Mouse (Mus musculus) cerebellum, postnatal 14 days (tissue): Measurements from ENCODE around the gene Nmnat2.

Experiments used
- DNase-seq, 2 experiments: peaks; one replicate each; pipeline ENCODE4 v3.0.0; 2021; ENCODE audit warnings: mixed read lengths in 2 of 2

Nmnat2 gene

GRCm38 (mm10) chr1:153021034-153021638 lies 66.3 kb downstream of the Nmnat2 start:
- DNase-seq: no peak

GRCm38 (mm10) chr1:153023018-153023417 lies 68.2 kb downstream of the Nmnat2 start:
- no peak for DNase-seq

GRCm38 (mm10) chr1:153023875-153024274 lies 69.1 kb downstream of the Nmnat2 start:
- DNase-seq: no peak

GRCm38 (mm10) chr1:153024453-153024852 lies 69.7 kb downstream of the Nmnat2 start:
- no peak for DNase-seq

- no peak for DNase-seq
Measured at GRCm38 (mm10) chr1:153031345-153031744, 76.6 kb downstream of the Nmnat2 start.

- no peak for DNase-seq
Measured at GRCm38 (mm10) chr1:153031954-153032353, 77.2 kb downstream of the Nmnat2 start.

- no peak for DNase-seq
Measured at GRCm38 (mm10) chr1:153033145-153033908, 78.5 kb downstream of the Nmnat2 start.

- no peak for DNase-seq
Measured at GRCm38 (mm10) chr1:153034064-153034463, 79.3 kb downstream of the Nmnat2 start.

- peak; percentile 87 to 89 for DNase-seq
Measured at GRCm38 (mm10) chr1:153035328-153035944, 80.6 kb downstream of the Nmnat2 start.

GRCm38 (mm10) chr1:153037353-153038345 lies 82.9 kb downstream of the Nmnat2 start:
- no peak for DNase-seq

- peak; percentile 45 to 54 for DNase-seq
Measured at GRCm38 (mm10) chr1:153040091-153040490, 85.3 kb downstream of the Nmnat2 start.

GRCm38 (mm10) chr1:153041046-153041445 lies 86.3 kb downstream of the Nmnat2 start:
- DNase-seq: no peak

- no peak for DNase-seq
Measured at GRCm38 (mm10) chr1:153042318-153042717, 87.5 kb downstream of the Nmnat2 start.

- no peak for DNase-seq
Measured at GRCm38 (mm10) chr1:153043332-153043731, 88.5 kb downstream of the Nmnat2 start.

- DNase-seq: peak; percentile 68 to 77
Measured at GRCm38 (mm10) chr1:153045368-153045767, 90.6 kb downstream of the Nmnat2 start.

- DNase-seq: peak; percentile 60 to 68
Measured at GRCm38 (mm10) chr1:153048147-153048878, 93.5 kb downstream of the Nmnat2 start.

GRCm38 (mm10) chr1:153049451-153049850 lies 94.7 kb downstream of the Nmnat2 start:
- no peak for DNase-seq

- DNase-seq: no peak
Measured at GRCm38 (mm10) chr1:153051474-153051873, 96.7 kb downstream of the Nmnat2 start.

- DNase-seq: no peak
Measured at GRCm38 (mm10) chr1:153053619-153054018, 98.8 kb downstream of the Nmnat2 start.

GRCm38 (mm10) chr1:153054112-153054821 lies 99.5 kb downstream of the Nmnat2 start:
- peak; percentile 75 to 83 for DNase-seq

- peak; percentile 47 to 54 for DNase-seq
Measured at GRCm38 (mm10) chr1:153058290-153058689, 103.5 kb downstream of the Nmnat2 start.
